Mouse (Mus musculus): ENCODE results near the gene Msmo1. TPM values are rescaled to one million over a fixed set of nuclear protein-coding genes. Genes with fewer than 3 reads are reported as not detected.

Gene Msmo1
- polyA plus RNA-seq, 1 experiment from 2014 or later: 143 TPM

DNA sequence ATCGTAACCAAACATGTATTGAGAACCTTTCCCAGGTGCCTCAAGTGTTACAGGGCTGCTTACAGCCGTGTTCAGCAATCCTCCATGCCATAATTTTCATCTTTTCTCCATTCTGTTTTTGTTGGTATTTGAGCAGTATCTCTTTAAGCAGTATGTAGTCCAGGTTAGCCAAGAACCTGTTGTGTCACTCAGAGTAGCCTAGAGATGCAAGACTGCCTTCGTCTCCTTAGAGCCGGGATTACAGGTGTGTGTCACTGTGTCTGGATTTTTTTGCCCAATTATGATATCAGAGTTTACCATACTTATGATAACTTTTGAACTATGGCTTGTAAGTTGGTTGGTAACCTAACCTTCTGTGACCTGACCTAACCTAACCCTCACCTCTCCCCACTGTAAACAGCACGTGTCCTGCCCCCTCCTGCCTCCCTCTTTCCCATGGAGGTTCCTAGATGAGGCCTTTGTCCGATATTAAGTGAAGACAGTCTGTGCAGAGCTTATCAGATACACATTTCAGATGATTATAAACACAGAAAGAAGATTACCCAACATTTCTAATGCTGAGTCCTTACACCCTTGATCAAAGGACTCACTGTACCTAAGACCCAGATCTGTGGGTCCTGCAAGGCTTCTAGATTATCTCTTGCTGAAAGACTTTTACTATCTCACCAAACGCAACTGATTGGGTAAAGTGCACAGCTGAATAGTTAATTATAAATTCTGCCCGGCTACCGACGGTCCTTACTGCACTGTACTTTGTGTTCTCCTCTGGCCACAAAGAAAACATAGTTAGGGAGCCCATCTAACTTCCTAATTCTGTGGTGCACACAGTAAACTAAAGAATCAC is 12.8 kb upstream of the Msmo1 start:
- no peak overlapping the region for H3K4me3 ChIP-seq
- WGBS: 84% methylated on average over 10 of the region's 10 CpGs

GRCm38 (mm10) chr8:64740547-64741211 is 7.1 kb upstream of the Msmo1 start:
- no peak overlapping the region for H3K4me2 ChIP-seq
- no peak overlapping the region for H3K4me3 ChIP-seq
- no peaks in the 10 kb centered on the region for H3K27me3 ChIP-seq
- H3K27ac ChIP-seq: no peak overlapping the region
- ATAC-seq: no peak
- peaks cover 7% of the 10 kb centered on the region; the same call in 1 of the 2 replicates for H3K36me3 ChIP-seq (ENCODE audit: poor library complexity, severe bottlenecking)
- no peak overlapping the region for H3K9ac ChIP-seq
- H3K9me3 ChIP-seq (replicated peaks): no peaks in the 10 kb centered on the region
- peaks cover 8% of the 10 kb centered on the region; the same call in 1 of the 2 replicates for H3K4me1 ChIP-seq
- 95% methylated on average over 13 of the region's 13 CpGs for WGBS

More for the DNA sequence above, 12.8 kb upstream of the Msmo1 start:
- Histone ChIP-seq H3K9ac (no peak overlapping the region), H3K4me1 (no peaks in the 10 kb centered on the region), H3K36me3 (ENCODE audit: poor library complexity, severe bottlenecking) (peaks cover 31% of the 10 kb centered on the region), H3K27ac (no peak overlapping the region), H3K27me3 (no peaks in the 10 kb centered on the region), H3K4me2 (no peak overlapping the region), H3K9me3 (replicated peaks) (no peaks in the 10 kb centered on the region)
- ATAC-seq: no peak

GRCm38 (mm10) chr8:64738916-64739315 is 5.3 kb upstream of the Msmo1 start:
- H3K27ac ChIP-seq: no peak overlapping the region
- H3K36me3 ChIP-seq (ENCODE audit: poor library complexity, severe bottlenecking): peaks cover 7% of the 10 kb centered on the region; the same call in 1 of the 2 replicates
- no peak overlapping the region for H3K4me2 ChIP-seq
- H3K4me3 ChIP-seq: no peak overlapping the region
- peak; percentile 22; the same call in 1 of the 2 replicates for ATAC-seq
- peaks cover 14% of the 10 kb centered on the region for H3K4me1 ChIP-seq
- no peaks in the 10 kb centered on the region for H3K9me3 ChIP-seq (replicated peaks)
- H3K27me3 ChIP-seq: no peaks in the 10 kb centered on the region
- no peak overlapping the region for H3K9ac ChIP-seq
- 48% methylated on average over 1 of the region's 1 CpGs for WGBS

GRCm38 (mm10) chr8:64736767-64737323 is 3.3 kb upstream of the Msmo1 start:
- no peak overlapping the region for H3K4me3 ChIP-seq
- H3K27me3 ChIP-seq: no peaks in the 10 kb centered on the region
- no peak for ATAC-seq
- no peaks in the 10 kb centered on the region for H3K9me3 ChIP-seq (replicated peaks)
- peaks cover 4% of the 10 kb centered on the region; the same call in 1 of the 2 replicates for H3K36me3 ChIP-seq (ENCODE audit: poor library complexity, severe bottlenecking)
- no peak overlapping the region for H3K9ac ChIP-seq
- H3K4me2 ChIP-seq: no peak overlapping the region
- H3K27ac ChIP-seq: no peak overlapping the region
- peaks cover 24% of the 10 kb centered on the region for H3K4me1 ChIP-seq
- WGBS: 93% methylated on average over 3 of the region's 3 CpGs

DNA sequence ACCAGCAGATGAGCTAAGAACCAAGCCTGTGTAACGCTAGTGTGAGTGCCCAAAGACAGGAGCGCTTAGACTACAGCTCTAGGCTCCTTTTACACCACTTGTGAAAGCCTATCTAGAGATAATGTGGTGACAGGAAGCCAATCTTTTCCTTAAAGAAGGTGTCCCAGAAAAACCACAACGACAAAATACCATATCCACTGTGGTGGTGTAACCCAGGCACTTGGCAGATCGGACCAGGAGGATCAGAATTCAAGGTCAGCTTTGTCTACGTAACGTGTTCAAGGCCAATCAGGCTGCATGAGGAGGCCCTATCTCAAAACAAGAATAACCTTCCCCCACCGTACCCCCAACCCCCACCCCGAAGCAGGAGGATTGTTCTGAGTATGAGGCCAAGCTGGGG is 1.6 kb upstream of the Msmo1 start:
- WGBS: 90% methylated on average over 8 of the region's 8 CpGs
- no peak overlapping the region; the same call in 1 of the 2 replicates for H3K27ac ChIP-seq
- no peaks in the 10 kb centered on the region for H3K27me3 ChIP-seq
- H3K4me2 ChIP-seq: no peak overlapping the region
- peaks cover 10% of the 10 kb centered on the region for H3K36me3 ChIP-seq (ENCODE audit: poor library complexity, severe bottlenecking)
- peaks cover 41% of the 10 kb centered on the region for H3K4me1 ChIP-seq
- H3K9me3 ChIP-seq (replicated peaks): no peaks in the 10 kb centered on the region
- H3K4me3 ChIP-seq: no peak overlapping the region
- no peak for ATAC-seq
- H3K9ac ChIP-seq: 0 out of 2 replicates have a peak overlapping the region, but pooled peaks have one; percentile 26

- 6% methylated on average over 9 of the region's 9 CpGs for WGBS
- Histone ChIP-seq H3K9ac (peak overlapping the region; percentile 73), H3K36me3 (ENCODE audit: poor library complexity, severe bottlenecking) (peaks cover 18% of the 10 kb centered on the region), H3K27ac (no peak overlapping the region), H3K4me3 (peak overlapping the region; percentile 72), H3K4me2 (peak overlapping the region; percentile 76), H3K27me3 (no peaks in the 10 kb centered on the region), H3K4me1 (peaks cover 55% of the 10 kb centered on the region), H3K9me3 (replicated peaks) (no peaks in the 10 kb centered on the region)
- ATAC-seq: no peak
Observed at GRCm38 (mm10) chr8:64732596-64732995, 996 bp downstream of the Msmo1 start.

- Histone ChIP-seq H3K4me3 (no peak overlapping the region), H3K9me3 (replicated peaks) (no peaks in the 10 kb centered on the region), H3K27ac (no peak overlapping the region), H3K4me1 (peaks cover 48% of the 10 kb centered on the region), H3K9ac (no peak overlapping the region), H3K36me3 (ENCODE audit: poor library complexity, severe bottlenecking) (peaks cover 58% of the 10 kb centered on the region), H3K4me2 (no peak overlapping the region), H3K27me3 (no peaks in the 10 kb centered on the region)
- no peak for ATAC-seq
- 91% methylated on average over 7 of the region's 7 CpGs for WGBS
Observed at GRCm38 (mm10) chr8:64728156-64728555, 5.4 kb downstream of the Msmo1 start.

DNA sequence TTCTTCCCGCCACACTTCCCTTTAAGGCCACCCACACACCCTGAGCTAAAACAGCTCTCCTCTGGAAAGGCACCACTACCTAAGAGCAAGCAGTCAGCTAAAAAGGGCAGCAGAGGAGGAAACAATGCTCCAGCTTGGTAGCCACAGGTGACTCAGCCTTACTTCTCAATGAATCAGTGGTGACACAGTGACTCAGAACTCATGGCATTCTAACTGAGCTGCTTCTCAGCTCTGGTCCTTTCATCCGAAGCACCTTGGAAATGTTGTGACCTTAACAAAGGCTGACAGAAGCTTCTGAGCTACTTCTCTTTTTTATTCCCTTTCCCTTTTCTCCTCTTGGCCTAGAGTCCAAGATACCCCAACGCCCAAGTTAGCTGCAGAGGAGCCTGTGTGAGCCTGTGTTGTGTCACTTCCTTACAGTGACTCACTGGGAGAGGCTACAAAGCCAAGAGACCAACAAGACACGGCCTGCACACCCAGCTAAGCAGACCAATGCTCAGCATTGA is 7.3 kb downstream of the Msmo1 start:
- no peak overlapping the region for H3K9ac ChIP-seq
- H3K4me1 ChIP-seq: peaks cover 33% of the 10 kb centered on the region
- H3K4me2 ChIP-seq: no peak overlapping the region
- peaks cover 74% of the 10 kb centered on the region for H3K36me3 ChIP-seq (ENCODE audit: poor library complexity, severe bottlenecking)
- WGBS: 85% methylated on average over 4 of the region's 4 CpGs
- no peak overlapping the region for H3K4me3 ChIP-seq
- ATAC-seq: no peak
- H3K27ac ChIP-seq: no peak overlapping the region
- no peaks in the 10 kb centered on the region for H3K27me3 ChIP-seq
- H3K9me3 ChIP-seq (replicated peaks): no peaks in the 10 kb centered on the region

DNA sequence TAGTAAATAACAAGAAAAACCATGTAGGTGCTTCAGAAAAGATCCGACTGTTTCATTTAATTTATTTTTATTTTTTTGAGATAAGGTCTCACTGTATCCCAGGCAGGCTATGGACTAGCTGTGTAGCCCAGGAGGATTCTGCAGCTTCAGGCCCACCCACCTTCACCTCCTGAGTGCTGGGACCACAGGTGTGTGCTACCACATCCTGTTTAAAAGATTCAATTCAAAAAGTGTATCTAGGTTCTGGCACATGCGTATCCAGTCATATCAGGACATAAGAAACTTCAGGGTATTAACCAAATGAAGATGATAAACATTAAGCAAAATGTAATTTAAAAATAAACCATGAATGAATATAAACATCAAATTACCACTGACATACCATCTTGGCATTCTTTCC is 10.4 kb downstream of the Msmo1 start:
- H3K27ac ChIP-seq: no peak overlapping the region
- H3K4me3 ChIP-seq: no peak overlapping the region
- H3K9me3 ChIP-seq (replicated peaks): no peaks in the 10 kb centered on the region
- H3K27me3 ChIP-seq: no peaks in the 10 kb centered on the region
- H3K36me3 ChIP-seq (ENCODE audit: poor library complexity, severe bottlenecking): peaks cover 88% of the 10 kb centered on the region
- 84% methylated on average over 2 of the region's 2 CpGs for WGBS
- H3K4me2 ChIP-seq: no peak overlapping the region
- H3K4me1 ChIP-seq: peaks cover 5% of the 10 kb centered on the region; the same call in 1 of the 2 replicates
- ATAC-seq: no peak
- no peak overlapping the region for H3K9ac ChIP-seq

- 90% methylated on average over 7 of the region's 7 CpGs for WGBS
- Histone ChIP-seq H3K4me2 (no peak overlapping the region), H3K9ac (no peak overlapping the region), H3K4me3 (no peak overlapping the region), H3K9me3 (replicated peaks) (no peaks in the 10 kb centered on the region; the same call in 1 of the 2 replicates), H3K4me1 (no peaks in the 10 kb centered on the region), H3K36me3 (ENCODE audit: poor library complexity, severe bottlenecking) (peaks cover 73% of the 10 kb centered on the region), H3K27me3 (no peaks in the 10 kb centered on the region), H3K27ac (no peak overlapping the region)
- no peak for ATAC-seq
Observed at GRCm38 (mm10) chr8:64717868-64718267, 15.7 kb downstream of the Msmo1 start.

DNA sequence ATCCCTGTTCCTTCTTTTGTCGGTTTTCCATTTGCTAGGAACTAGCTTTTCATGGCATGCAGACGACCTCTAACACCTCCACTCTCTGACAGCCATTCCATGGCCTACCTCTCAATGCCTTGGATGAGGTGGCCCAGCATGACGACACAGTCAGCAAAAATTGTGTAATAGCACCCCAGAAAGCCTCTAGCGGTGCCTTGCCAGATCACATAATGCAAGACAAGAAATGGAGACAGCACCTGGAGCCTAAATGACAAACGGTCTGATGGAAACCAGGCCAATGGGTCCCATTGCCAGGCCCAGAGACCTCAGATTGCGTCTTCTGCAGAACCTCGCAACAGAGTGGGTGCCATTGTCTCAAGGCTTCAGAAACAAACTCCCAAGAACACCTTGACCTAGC is 21.1 kb downstream of the Msmo1 start:
- Histone ChIP-seq H3K4me1 (no peaks in the 10 kb centered on the region), H3K9ac (no peak overlapping the region), H3K9me3 (replicated peaks) (no peaks in the 10 kb centered on the region; the same call in 1 of the 2 replicates), H3K4me3 (no peak overlapping the region), H3K4me2 (no peak overlapping the region), H3K36me3 (ENCODE audit: poor library complexity, severe bottlenecking) (peaks cover 22% of the 10 kb centered on the region), H3K27me3 (no peaks in the 10 kb centered on the region), H3K27ac (no peak overlapping the region)
- 91% methylated on average over 7 of the region's 7 CpGs for WGBS
- ATAC-seq: no peak

- Histone ChIP-seq H3K27me3 (no peaks in the 10 kb centered on the region), H3K4me1 (no peaks in the 10 kb centered on the region), H3K4me3 (no peak overlapping the region), H3K9ac (no peak overlapping the region), H3K27ac (no peak overlapping the region), H3K9me3 (replicated peaks) (no peaks in the 10 kb centered on the region; the same call in 1 of the 2 replicates), H3K4me2 (no peak overlapping the region), H3K36me3 (ENCODE audit: poor library complexity, severe bottlenecking) (peaks cover 13% of the 10 kb centered on the region)
- WGBS: 30% methylated on average over 1 of the region's 1 CpGs
- no peak for ATAC-seq
Observed at GRCm38 (mm10) chr8:64711544-64711943, 22.0 kb downstream of the Msmo1 start.

All from forebrain, embryonic 13.5 days (tissue).